Mouse (Mus musculus): ENCODE data around the gene H2-Aa. TPM values are rescaled to one million over a fixed set of nuclear protein-coding genes. Genes with fewer than 3 reads are reported as not detected.

The H2-Aa gene
- polyA plus RNA-seq, 1 experiment from 2014 or later = not detected

DNA sequence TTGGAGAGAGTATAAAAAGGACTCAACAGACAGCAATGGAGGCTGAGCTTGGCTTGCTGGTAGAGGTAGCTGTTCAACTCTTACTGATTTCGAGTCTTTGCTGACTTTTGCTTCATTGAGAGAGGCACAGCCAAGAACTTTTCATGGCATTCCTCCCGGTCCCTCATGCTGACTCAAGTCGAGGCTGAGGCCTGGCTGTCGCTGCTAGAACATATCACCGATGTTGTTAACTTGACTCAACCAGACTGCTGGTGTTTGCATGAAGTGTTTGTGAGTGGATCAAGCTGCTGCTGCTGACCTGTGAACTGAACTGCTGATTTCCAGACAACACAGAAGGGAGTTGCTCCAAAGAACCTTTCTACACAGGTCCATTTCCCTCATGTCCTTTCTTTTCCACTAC is 50.9 kb downstream of the H2-Aa start:
- no peaks in the 10 kb centered on the region for H3K4me1 ChIP-seq
- H3K9ac ChIP-seq (replicated peaks) = no peak overlapping the region
- H3K4me2 ChIP-seq (replicated peaks) = no peak overlapping the region
- ATAC-seq (replicated peaks) = no peak
- no peak overlapping the region for H3K27ac ChIP-seq (replicated peaks)
- no peaks in the 10 kb centered on the region for H3K9me3 ChIP-seq
- H3K4me3 ChIP-seq = no peak overlapping the region
- H3K36me3 ChIP-seq = no peaks in the 10 kb centered on the region
- 82% methylated on average over 5 of the region's 5 CpGs for WGBS
- no peaks in the 10 kb centered on the region for H3K27me3 ChIP-seq

DNA sequence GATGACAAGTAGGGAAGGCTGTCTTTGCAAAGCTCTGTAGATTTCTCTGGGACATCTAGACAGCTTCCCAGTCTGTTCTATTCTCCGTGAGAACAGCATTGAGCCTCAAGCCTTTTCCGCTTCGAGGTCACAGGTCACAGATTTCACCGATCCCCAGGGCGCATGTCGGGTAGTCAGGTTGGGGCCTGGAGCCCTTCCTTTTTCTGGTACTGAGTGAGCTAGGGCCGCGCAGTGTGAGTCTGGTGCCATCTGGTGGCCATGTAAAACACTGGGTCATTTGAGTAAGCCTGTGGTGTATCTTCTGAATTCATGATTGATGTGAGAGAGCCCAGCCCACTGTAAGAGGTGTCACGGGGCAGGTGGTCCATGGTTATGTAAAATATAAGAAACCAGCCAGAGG is 52.7 kb downstream of the H2-Aa start:
- Histone ChIP-seq H3K27ac (replicated peaks) (no peak overlapping the region), H3K4me1 (no peaks in the 10 kb centered on the region), H3K36me3 (no peaks in the 10 kb centered on the region), H3K4me2 (replicated peaks) (no peak overlapping the region), H3K27me3 (no peaks in the 10 kb centered on the region), H3K4me3 (no peak overlapping the region), H3K9me3 (no peaks in the 10 kb centered on the region), H3K9ac (replicated peaks) (no peak overlapping the region)
- WGBS = 49% methylated on average over 9 of the region's 9 CpGs
- ATAC-seq (replicated peaks) = peak; percentile 60

Other genes starting within 250 kb of the H2-Aa start
- 2.0 and 2.1 TPM in 2 replicates for gene Col11a2, start 248.4 kb downstream of the H2-Aa start, polyA plus RNA-seq (2015; fragmentation: Nextera tagmentation; extraction: Ambion mirVana)
- gene H2-Oa, start 195.5 kb downstream of the H2-Aa start, polyA plus RNA-seq (2015; fragmentation: Nextera tagmentation; extraction: Ambion mirVana) = 0.15 TPM in 1 of 2 replicates, not detected in the other
- gene H2-DMa, start 168.3 kb downstream of the H2-Aa start, polyA plus RNA-seq (2015; fragmentation: Nextera tagmentation; extraction: Ambion mirVana) = 12.9 and 13.0 TPM in 2 replicates
- gene Brd2, start 165.2 kb downstream of the H2-Aa start, polyA plus RNA-seq (2015; fragmentation: Nextera tagmentation; extraction: Ambion mirVana) = 132 and 133 TPM in 2 replicates
- 1.0 and 1.4 TPM in 2 replicates for gene H2-DMb2, start 144.5 kb downstream of the H2-Aa start, polyA plus RNA-seq (2015; fragmentation: Nextera tagmentation; extraction: Ambion mirVana)
- 0.88 and 0.91 TPM in 2 replicates for gene H2-DMb1, start 134.8 kb downstream of the H2-Aa start, polyA plus RNA-seq (2015; fragmentation: Nextera tagmentation; extraction: Ambion mirVana)
- 1.5 and 1.6 TPM in 2 replicates for gene Tap1, start 100.3 kb downstream of the H2-Aa start, polyA plus RNA-seq (2015; fragmentation: Nextera tagmentation; extraction: Ambion mirVana)
- 0.73 and 1.1 TPM in 2 replicates for gene Psmb9, start 100.1 kb downstream of the H2-Aa start, polyA plus RNA-seq (2015; fragmentation: Nextera tagmentation; extraction: Ambion mirVana)
- 2.3 and 2.6 TPM in 2 replicates for gene Psmb8, start 90.1 kb downstream of the H2-Aa start, polyA plus RNA-seq (2015; fragmentation: Nextera tagmentation; extraction: Ambion mirVana)
- gene Tap2, start 84.3 kb downstream of the H2-Aa start, polyA plus RNA-seq (2015; fragmentation: Nextera tagmentation; extraction: Ambion mirVana) = 1.3 and 1.7 TPM in 2 replicates
- gene H2-Ob, start 48.9 kb downstream of the H2-Aa start, polyA plus RNA-seq (2015; fragmentation: Nextera tagmentation; extraction: Ambion mirVana) = 0.20 TPM in 1 of 2 replicates, not detected in the other
- 0.86 and 1.2 TPM in 2 replicates for gene H2-Ab1, start 30.1 kb downstream of the H2-Aa start, polyA plus RNA-seq (2015; fragmentation: Nextera tagmentation; extraction: Ambion mirVana)
- gene H2-Eb1, start 18.0 kb upstream of the H2-Aa start, polyA plus RNA-seq (2015; fragmentation: Nextera tagmentation; extraction: Ambion mirVana) = 1.1 and 1.6 TPM in 2 replicates
- 0.14 TPM in 1 of 2 replicates, not detected in the other for gene H2-Eb2, start 37.8 kb upstream of the H2-Aa start, polyA plus RNA-seq (2015; fragmentation: Nextera tagmentation; extraction: Ambion mirVana)
- gene Btnl2, start 67.0 kb upstream of the H2-Aa start, polyA plus RNA-seq (2015; fragmentation: Nextera tagmentation; extraction: Ambion mirVana) = 0.06 TPM in 1 of 2 replicates, not detected in the other
- gene Btnl1, start 89.3 kb upstream of the H2-Aa start, polyA plus RNA-seq (2015; fragmentation: Nextera tagmentation; extraction: Ambion mirVana) = not detected in 2 replicates
- 1.5 and 3.3 TPM in 2 replicates for gene BC051142, start 111.0 kb upstream of the H2-Aa start, polyA plus RNA-seq (2015; fragmentation: Nextera tagmentation; extraction: Ambion mirVana)
- not detected in 2 replicates for gene Btnl4, start 189.5 kb upstream of the H2-Aa start, polyA plus RNA-seq (2015; fragmentation: Nextera tagmentation; extraction: Ambion mirVana)
- gene Btnl6, start 229.5 kb upstream of the H2-Aa start, polyA plus RNA-seq (2015; fragmentation: Nextera tagmentation; extraction: Ambion mirVana) = not detected in 2 replicates